Mouse (Mus musculus) right cerebral cortex, adult 18-20 months (tissue): ENCODE results near the gene Barhl1.

Experiments
- DNase-seq: peaks from one replicate; pipeline ENCODE4 v3.0.0; 2022; ENCODE audit warnings: mixed read lengths

Gene Barhl1

GRCm38 (mm10) chr2:28860678-28861423 lies 55.6 kb downstream of the Barhl1 start:
- no peak for DNase-seq

DNA sequence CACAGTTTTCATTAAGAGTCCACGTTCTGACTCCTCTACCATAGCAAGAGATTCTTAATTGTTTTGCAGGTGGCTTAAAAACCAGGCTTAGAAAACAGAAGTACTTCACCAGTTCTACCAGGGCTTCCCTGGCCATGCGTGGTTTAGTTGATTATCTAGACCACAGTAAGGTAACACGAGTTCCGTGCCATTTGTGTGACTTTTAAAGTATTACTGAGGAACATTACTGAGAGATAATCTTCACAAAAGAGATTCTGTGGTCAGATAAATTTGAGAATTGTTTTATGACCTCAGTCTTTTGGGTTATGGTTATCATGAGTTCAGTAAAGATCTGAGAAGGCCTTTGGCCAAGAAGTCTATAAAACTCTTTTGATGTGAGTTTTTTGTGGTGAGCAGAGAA lies 57.2 kb downstream of the Barhl1 start:
- DNase-seq = no peak
